Mouse (Mus musculus): ENCODE measurements at regions not wholly inside any gene's neighbourhood (a gene's known extent, or its start where the extent isn't known, plus 50 kb on each side); places are given as distances from the start of the nearest gene placed in this dataset.

DNA sequence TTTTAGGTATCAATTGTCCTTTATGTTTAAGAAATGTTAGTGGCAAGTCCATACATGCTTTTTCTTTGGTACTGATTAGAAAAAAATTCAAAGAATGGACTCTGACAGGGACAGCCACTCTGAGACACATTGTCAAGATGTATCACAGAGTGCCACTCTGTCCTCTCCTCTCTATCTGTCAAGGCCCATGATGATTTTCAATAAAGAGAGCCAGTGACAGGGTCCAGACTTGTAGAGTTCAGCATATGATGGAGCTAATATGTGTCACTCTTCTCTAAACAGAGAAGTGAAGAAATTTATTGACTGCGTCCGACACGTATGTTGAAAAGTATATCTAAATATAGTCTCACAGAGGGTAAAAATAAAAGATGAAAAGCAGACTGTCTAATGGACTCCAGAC lies 672.2 kb upstream of the 4930452B06Rik start:
- DNase-seq = no peak

DNA sequence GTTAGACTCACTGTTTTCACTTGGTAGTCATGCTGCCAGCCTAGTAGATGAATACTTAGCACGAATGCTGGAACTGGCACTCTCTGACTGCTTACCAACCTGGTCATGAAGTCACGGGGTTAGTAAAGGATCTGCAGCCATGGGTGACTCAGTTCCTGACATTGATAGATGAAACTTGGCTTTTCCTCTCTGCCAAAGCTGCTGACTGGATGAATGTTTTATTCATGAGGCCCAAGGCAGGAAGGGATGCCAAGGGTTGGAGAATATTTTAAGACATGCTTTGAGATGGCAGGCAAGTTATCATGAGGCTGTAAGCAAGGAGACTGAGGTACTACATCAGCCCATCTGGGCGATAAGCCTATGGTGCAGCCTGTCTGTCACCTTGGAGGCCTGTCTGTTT lies 671.1 kb upstream of the 4930452B06Rik start:
- DNase-seq = no peak

DNA sequence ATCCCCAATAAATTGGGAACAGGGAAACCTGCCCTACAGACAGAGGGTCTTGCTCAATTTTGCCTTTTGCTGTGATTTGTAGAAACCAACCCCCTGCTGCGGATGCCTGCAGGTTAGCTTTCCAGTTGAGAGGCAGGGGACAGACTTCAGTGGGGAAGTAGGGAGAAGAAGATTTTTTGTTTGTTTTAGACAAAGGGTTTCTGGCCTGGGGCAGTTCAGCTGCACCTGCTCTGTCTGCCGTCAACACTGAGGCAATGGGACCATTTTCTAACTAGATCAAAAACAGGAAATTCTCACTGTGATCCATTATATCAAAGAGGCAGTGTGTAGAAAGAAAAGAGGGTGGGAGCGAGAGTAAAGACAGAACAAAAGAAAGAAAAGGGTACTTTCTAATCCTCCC lies 665.6 kb upstream of the 4930452B06Rik start:
- DNase-seq = no peak

DNA sequence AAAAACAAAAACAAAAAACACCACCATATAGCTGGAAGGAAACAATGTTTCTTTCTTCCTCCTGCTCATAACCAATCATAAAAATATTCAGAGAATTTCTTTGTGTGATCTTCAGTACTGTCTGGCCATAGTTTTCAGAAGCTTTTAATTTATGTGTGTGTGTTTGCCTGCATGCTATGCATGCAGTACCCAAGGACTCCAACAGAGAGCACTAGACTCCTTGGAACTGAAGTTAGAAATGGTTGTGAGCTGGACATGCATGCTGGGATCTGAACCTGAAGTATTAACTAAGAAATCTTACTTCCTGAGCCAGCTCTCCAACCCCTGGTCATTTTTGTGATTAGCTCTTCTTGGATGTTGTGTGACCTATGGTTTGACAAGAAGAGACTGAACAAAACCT lies 664.7 kb upstream of the 4930452B06Rik start:
- DNase-seq = no peak

DNA sequence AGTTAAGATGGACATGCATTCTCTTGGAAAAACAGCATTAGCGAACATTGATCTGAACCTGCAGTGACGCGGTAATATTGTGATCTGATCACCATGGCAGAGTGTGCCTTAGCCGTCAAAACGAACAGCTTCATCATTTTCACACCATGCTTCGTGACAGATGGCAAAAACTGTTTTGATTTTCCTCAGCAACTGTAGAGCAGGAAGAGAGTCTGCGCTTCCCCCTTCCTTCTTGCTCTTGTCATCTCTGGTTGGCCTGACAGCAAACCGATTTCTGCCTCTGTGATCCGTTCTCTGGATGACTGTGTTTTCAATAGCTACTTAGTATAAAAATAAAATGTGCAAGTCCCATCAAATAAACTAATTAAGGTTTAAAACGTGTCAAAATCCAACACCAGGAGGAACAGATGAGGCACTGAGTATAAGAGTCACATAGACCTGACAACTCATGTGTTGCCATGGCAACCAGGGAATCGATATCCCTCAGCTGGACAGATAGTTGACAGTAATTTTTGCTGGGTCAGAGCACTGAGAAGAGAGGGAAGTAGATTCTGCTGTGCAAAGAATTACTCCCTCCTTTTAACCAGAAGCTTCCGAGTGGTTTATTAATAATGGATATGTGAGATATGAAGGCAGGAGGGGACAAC lies 663.9 kb upstream of the 4930452B06Rik start:
- DNase-seq = no peak

DNA sequence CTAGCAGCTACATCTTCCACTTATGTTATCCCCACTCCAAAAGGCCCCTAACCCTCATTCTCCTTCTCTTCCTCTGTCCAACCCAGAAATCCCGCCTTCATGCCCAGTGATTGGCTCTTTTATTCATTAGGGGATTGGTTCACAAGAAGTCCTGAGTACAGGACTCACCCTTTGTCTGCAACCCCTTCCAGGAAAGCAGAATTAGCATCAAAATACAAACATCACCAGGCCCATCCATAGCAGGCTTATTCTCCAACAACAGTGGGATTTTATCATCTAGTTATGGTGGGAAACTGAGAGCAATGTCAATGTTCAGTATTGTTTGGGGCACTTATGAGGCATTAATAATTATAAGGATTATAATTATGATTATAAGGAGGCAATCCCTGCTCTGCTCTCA lies 661.3 kb upstream of the 4930452B06Rik start:
- no peak for DNase-seq

DNA sequence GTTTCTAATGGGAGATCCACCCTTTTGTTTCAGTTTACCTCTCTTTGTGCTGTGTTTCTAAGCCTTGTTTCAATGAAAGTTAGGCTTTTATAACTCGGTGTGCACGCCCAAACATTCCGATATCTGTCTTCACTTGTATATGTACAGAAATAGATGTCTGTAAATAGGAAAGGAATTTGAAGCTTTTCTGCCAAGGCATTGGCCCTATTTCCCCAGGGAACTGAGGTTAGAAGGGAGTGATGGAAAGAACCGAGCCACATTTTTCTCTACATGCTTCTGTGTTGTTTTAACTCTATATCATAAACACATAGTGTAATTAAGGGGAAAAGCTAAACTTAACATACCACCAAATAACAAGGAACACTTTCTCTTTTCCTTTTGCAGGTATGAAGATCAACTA lies 653.8 kb upstream of the 4930452B06Rik start:
- DNase-seq = no peak

DNA sequence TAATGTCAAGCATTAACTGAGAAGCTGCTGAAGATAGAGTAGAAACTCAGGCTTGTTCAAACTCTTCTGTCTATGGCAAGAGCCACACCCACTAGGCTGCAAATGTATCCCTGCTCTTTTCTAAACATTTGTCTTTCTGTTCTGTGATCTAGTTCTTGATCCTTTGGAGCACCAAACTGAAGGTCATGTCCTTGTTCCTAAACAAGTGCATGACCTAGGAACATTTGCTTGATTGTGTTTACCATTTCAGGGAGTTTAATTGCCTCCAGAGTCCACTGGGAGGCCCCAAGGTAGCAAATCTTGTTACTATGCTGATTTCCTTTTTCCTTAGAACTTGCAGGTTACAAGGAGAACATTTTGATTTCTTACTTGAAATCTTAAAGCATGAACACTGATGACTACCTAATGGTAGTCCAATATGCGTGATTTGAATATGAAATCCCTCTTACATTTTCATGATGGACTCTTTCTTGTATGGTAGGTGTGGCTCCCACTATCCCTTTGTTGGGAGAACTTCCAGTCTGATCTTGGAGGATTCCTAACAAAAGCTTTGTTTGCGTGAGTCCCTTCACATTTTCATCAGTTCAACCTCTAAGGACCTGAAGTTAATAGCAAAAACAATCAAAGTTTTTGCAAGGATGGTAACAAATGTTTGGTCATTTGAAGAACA lies 652.9 kb upstream of the 4930452B06Rik start:
- DNase-seq = no peak

DNA sequence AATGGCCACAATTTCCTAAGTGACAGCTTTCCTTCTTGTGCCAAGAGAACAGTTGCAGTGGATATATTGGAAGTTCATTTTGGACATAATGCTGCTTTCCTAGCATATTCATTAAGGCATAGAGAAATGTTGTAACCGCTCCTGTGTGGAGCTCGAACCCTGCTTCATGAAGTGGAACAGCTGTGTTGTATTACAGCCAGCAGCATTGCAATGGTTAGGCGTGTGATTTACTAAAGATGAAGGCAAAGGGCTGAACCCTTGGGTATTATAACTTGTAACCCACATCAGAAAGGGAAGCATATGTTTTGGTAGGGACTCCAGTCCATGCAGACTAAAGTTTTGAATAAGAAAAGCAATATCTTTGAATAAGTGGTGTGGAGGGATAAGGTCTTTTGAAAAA lies 649.2 kb upstream of the 4930452B06Rik start:
- DNase-seq = peak; percentile 21

DNA sequence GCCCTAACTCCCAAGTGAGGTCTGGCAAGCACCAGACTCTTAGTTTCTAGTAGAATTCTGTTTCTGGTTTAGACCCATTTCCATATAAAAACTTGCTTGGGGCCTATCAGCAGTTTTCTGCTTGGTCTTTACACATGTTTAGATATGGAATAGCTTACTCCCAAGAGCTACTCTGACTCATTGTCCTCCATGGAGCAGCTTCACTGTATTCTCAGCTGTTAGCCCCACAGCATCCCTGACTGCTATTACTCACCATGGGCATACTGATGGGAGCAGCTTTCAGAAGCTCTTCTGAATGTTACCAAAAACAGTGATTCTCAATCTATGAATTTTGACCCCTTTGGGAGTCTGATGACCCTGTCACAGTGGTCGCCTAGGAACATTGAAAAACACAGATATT lies 630.1 kb upstream of the 4930452B06Rik start:
- DNase-seq = no peak

DNA sequence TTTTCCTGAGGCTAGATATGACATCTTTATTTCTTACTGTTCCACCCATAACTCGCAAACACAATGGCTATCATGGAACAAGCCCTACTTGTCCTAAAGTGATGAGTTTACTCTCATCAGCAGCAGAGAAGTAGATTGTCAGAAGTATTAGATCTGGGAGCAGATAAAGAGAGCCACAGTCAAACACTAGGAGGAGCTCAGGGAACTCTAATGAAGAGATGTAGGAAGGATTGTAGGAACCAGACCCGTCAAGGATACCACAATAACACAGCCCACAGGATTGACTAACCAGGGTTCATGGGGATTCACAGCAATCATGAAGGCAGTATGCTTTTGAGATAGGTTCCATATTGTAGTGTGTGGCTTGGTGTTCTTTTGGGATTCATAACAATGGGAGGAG lies 628.5 kb upstream of the 4930452B06Rik start:
- DNase-seq = no peak

DNA sequence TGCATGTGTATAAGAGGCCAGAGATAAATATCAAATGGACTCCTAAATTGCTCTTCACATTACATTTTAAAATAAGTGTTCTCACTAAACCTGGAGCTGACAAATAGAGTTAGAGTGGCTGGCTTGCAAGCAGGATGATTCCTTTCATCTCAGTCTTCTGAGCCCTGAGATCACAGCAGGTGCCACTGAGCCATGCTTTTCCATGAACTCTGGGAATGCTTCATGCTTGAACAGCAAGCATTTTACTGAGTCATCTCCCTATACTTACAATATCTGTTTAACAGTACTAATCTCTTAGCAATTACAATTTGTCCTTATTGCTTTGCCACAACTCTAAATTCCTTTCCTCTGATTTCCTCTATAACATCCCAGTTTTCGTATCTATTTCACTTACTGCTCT lies 622.1 kb upstream of the 4930452B06Rik start:
- DNase-seq = no peak

DNA sequence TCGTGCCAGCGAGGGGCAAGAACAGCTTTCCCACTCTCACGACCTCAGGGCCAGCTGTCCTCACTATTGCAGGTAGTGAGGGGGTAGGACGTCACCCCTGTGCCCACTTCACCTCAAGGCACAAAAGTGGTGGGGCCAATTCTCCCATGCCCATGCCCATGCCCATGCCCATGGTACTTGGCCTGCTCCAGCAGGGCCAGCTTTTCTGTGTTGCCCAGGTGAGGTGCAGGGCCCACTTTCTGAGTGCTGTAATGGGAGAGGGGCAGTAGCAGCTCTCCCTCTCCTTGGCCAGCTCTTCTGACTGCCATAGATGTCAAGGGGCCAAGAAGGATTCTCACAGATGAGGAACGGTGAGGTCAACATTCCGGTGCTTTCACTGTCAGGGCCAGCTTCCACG lies 619.6 kb upstream of the 4930452B06Rik start:
- no peak for DNase-seq

DNA sequence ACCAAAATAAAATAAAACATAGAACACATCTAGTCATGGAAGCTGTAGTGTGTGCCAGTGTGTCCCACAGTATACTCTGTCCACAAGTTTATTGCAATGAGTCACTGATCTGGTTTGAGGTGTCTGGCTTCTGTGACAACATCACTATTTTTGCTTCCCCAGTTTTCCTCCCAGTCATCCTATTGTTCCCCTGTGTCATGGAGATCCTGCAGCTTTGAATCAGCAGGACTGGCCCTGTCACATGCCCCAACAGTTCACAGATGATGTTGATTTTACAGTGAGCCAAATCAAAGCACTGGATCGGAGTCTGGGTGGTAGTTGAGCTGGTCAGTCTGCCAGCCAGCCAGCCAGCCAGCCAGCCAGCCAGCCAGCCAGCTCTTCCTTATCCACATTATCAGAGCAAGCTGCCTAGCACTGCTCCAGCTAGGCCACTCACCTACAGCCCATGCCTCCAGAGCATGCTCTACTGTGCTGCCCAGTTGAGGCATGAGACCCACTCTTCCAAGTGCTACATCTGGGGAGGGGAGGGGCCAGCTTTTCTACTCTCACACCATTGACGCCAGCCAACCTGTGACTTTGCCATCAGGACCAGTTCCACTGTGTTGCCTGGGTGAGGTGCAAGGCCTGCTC lies 619.1 kb upstream of the 4930452B06Rik start:
- DNase-seq = no peak

DNA sequence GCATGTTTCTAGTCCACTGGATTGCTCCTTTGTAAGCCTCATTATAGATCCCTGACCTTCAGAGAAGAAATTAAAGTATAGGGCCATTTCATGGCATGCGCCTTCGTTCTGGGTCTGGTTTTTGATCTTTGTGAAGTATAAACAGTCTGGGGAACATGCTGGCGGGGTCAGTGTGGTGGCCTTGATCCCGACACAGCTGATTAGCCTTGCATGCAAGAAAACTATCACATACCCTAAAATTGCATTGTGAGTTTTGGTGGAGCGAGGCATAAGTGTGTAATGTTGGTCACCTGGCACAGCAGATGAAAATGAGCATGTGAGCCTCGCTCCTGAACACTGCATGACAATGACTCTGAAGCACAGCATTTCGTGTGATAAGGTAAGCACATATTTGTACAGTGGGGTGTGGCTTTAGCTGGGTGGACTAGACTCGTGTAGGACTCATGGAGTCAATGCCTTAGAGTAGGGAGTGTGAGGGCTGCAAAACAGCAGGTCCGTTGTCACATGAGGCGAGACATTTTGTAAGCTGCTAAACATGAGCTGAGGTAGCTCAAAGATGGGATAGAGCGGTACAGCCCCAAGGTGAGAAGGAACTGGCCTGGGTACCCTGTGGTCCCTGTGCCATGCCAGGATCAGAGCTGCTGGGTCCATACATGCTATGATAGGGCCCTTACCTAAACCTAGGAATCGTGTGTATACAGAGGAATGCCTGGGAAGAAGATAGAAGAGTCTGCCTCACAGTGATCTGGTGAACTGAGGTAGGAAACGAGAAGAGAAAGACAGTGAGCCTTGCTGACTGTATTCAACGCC lies 601.4 kb upstream of the 4930452B06Rik start:
- peak; percentile 6 for DNase-seq

DNA sequence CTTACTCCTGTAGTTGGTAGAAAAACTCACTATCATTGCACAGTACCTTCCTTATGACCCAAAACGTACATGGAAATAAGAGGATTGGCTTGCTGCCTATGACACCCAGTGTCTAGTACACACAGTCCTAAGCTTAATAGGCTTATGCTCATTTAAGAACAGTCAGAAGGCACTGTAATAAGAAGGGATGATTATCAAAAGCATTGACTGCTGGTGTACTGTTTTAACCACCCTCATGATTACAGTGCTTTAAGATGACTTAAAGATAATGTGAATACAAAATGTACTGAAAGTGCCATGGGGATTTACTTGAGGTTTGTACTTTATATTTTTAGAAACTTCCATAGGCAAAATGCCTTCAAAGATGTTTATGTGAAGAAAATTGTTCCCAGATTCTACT lies 586.0 kb upstream of the 4930452B06Rik start:
- no peak for DNase-seq

DNA sequence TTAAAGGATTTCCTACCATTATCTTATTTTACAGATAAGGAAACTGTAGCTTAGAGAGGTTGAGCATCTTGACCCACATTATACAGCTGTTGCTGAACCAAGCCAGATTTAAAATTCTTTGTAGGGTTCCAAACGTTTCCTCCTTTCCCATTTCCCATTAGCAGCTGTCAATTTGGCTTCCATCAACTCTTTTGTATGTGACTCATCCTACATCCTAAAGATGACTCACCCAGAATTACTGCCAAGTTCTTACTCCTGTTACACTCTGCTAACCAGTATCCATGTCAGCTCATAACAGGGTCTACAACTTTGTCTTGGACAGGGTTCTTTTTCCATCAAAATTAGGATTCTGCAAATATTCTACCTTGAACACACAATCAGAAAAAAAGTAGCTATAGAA lies 579.2 kb upstream of the 4930452B06Rik start:
- no peak for DNase-seq

DNA sequence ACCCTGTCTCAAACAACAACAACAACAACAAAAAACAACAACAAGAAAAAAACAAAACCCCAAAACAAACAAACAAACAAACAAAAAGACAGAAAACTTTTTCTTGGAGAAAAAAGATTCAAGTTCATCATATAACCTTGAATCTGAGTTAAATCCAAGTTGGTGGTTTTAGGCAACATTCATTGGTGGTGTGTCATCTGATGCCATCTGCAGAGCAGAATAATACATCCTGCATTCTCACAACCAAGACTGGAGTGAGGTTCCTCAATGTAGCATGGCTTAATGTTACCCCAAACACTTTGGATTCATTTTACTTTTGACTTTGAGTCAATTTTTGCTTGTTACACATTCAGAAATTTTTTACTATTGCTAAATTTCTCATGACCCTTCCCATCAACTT lies 577.3 kb upstream of the 4930452B06Rik start:
- DNase-seq = no peak

DNA sequence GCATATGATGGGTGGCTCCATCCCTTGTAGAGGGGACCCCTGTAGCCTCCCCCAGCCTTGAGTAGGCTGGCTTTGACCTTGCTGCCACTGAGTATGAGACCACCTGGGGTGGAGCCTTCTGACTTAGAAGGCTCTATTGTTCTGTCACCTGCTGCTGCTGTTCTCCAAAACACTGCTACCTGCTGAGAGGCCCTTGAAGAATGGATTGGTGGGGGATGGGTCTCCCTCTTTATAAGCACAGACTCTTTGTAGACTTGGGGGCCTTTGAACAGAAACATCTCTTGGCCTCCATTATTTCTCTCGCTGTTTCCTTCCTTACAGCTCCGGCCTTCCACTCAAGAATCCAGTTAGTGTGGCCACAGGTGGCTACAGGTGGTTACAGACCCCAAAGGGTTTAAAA lies 576.1 kb upstream of the 4930452B06Rik start:
- no peak for DNase-seq

DNA sequence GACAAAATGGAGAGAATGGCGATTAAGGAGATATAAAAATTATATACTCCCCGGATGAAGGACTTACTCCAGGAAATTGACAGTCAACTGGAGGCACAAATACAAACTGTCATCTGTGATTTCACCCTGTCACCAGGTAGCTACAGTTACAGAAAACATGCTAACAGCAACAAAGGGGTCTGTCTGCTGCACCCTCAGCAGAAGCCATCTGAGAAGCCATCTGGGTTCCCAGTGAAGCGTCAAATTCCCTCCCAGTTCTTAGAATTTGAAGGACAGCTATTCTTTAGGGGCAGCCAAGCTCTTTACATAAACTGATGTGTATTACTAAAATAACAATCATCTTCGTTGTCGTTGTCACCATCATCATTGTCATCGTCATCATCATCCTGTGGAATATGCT lies 561.6 kb upstream of the 4930452B06Rik start:
- DNase-seq = no peak

DNA sequence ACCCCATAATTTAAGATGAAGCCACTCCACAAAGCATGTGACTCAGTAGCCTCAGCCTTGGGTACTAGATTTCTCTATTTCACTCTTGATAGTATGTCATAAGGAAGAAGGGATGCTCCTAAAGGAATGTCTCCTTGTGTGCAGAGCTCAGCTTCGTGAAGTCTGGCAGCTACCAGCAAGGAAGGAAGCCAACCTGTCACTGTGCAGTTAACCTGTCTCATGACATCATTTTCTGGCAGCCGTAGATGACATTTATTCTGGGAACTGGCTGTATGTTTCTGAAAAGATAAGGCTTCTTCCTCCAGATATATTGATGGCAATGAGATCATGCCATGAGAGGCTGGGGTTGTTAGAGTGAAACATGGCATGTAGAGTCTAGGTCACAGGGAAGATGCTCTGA lies 534.2 kb upstream of the 4930452B06Rik start:
- DNase-seq = no peak

DNA sequence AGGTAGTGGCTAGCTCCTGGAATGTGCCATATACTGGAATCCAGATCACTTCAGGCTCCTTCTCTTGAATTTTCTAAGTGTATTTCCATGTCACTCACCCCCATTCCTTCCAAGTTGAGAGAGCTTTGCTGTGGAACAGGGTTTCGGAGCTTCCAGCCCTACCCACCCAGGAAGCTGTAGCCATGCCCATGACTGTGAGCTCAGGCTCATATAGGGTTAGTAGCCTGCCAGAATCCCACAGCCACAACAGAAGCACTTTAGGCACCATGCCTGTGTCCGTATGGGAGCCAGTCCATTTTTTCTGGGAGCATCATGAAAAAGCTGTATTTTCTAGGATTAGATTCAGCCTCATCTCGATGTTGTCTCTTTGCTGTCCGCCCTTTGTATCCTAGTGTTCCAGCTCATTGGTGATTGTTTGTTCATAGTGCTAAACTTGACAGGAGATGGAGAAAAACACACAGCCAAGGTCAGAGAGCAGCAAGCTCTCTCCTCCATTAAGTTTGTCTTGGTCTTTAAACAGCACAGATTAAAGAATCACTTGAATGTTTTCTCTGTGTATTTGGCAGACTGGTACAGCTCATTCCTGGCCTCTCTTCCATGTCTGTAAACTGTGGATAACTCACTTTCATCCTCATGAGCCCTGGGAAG lies 526.2 kb upstream of the 4930452B06Rik start:
- DNase-seq = no peak

DNA sequence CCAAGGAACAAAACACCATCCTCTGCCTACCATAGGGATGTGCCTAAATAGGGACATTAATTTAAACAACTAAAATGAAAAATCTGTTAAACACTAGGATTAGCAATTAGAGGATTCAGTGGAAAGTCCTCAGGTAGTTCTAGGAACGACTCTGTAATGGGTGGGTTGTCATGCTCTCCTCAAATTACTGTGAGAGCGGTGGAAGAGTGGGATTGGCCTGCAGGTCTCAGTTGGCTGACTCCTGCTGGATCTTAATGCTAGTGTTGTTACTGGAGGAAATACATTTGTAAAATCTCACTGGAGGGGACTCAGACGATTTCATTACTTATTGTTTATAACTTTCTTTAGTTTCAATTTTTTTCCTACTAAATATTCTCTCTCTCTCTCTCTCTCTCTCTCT lies 525.6 kb upstream of the 4930452B06Rik start:
- DNase-seq = no peak
